Mouse (Mus musculus) limb, embryonic 11.5 days (tissue): Measurements from ENCODE around the gene Gpr18. TPM values are rescaled to one million over a fixed set of nuclear protein-coding genes. Genes with fewer than 3 reads are reported as not detected.

Experiments used
- ATAC-seq: fragments of 200-750 bp; cut with Nextera tagmentation; 2 replicates; pipeline ENCODE4 v1.8.0; 2017; ENCODE audit warnings: low read depth; ENCODE audit not compliant: insufficient number of reproducible peaks, low FRiP score, low TSS enrichment
- DNase-seq: peaks from one replicate; pipeline ENCODE4 v3.0.0-alpha.2; 2015; ENCODE audit warnings: low spot score
- H3K27ac ChIP-seq: fragments of 300-500 bp; sonication (generic); replicated peaks from 2 replicates; pipeline ENCODE4 v1.5.1; 2014; ENCODE audit warnings: low read depth, mild to moderate bottlenecking, low read length
- H3K27me3 ChIP-seq: fragments of 300-500 bp; sonication (generic); 2 replicates; pipeline ENCODE4 v1.6.1; 2014; ENCODE audit warnings: mild to moderate bottlenecking, low read length, mixed read lengths; ENCODE audit not compliant: control insufficient read depth, insufficient read depth
- H3K36me3 ChIP-seq: fragments of 300-500 bp; sonication (generic); 2 replicates; pipeline ENCODE4 v1.6.1; 2014; ENCODE audit warnings: mild to moderate bottlenecking, low read length, moderate library complexity, mixed read lengths; ENCODE audit not compliant: control insufficient read depth, insufficient read depth
- H3K4me1 ChIP-seq: fragments of 300-500 bp; sonication (generic); 2 replicates; pipeline ENCODE4 v1.6.1; 2014; ENCODE audit warnings: low read length, mixed read lengths; ENCODE audit not compliant: control insufficient read depth, insufficient read depth
- H3K4me2 ChIP-seq: fragments of 300-500 bp; sonication (generic); 2 replicates; pipeline ENCODE4 v1.6.1; 2014; ENCODE audit warnings: low read depth, mild to moderate bottlenecking, moderate library complexity; ENCODE audit not compliant: severe bottlenecking
- H3K4me3 ChIP-seq: fragments of 300-500 bp; sonication (generic); 2 replicates; pipeline ENCODE4 v1.5.1; 2014; ENCODE audit warnings: low read depth, low read length
- H3K9ac ChIP-seq: fragments of 300-500 bp; sonication (generic); 2 replicates; pipeline ENCODE4 v1.6.1; 2014; ENCODE audit warnings: mild to moderate bottlenecking, low read length
- H3K9me3 ChIP-seq: fragments of 300-500 bp; sonication (generic); 2 replicates; pipeline ENCODE4 v1.6.1; 2016; ENCODE audit warnings: low read length; ENCODE audit not compliant: control insufficient read depth
- WGBS: fragments of 180-500 bp; shearing (Covaris S2); extraction: QIAGEN DNeasy Blood & Tissue Kit; methylation state at CpG from one replicate; pipeline ENCODE4 v1.1.7; 2014; 5-methylcytosine and 5-hydroxymethylcytosine counted together
- polyA plus RNA-seq: library from polyadenylated mRNA; unstranded; fragments of >200 nt; fragmentation: Nextera tagmentation; extraction: Ambion mirVana; gene quantifications from 2 replicates; pipeline ENCODE4 v1.2.1, GENCODE M21; 2014

Gpr18 gene
- polyA plus RNA-seq, 1 experiment from 2014 or later: 0.09 TPM

GRCm38 (mm10) chr14:121939582-121939981, 24.0 kb upstream of the Gpr18 start:
- Histone ChIP-seq H3K27me3 (no peaks in the 10 kb centered on the region), H3K27ac (no peak overlapping the region), H3K4me2 (no peak overlapping the region), H3K4me3 (no peak overlapping the region), H3K9ac (no peak overlapping the region), H3K9me3 (no peaks in the 10 kb centered on the region), H3K36me3 (0 out of 2 replicates have a peak, but pooled peaks cover 3% of the 10 kb centered on the region), H3K4me1 (no peaks in the 10 kb centered on the region)
- DNase-seq (no peak), ATAC-seq (no peak)
- WGBS: 95% methylated on average over 3 of the region's 3 CpGs

GRCm38 (mm10) chr14:121938256-121939191, 22.9 kb upstream of the Gpr18 start:
- Histone ChIP-seq H3K27ac (no peak overlapping the region), H3K27me3 (no peaks in the 10 kb centered on the region), H3K36me3 (0 out of 2 replicates have a peak, but pooled peaks cover 3% of the 10 kb centered on the region), H3K9me3 (no peaks in the 10 kb centered on the region), H3K4me1 (no peaks in the 10 kb centered on the region), H3K4me2 (no peak overlapping the region), H3K9ac (no peak overlapping the region), H3K4me3 (no peak overlapping the region)
- 92% methylated on average over 11 of the region's 11 CpGs for WGBS
- DNase-seq (no peak), ATAC-seq (no peak)

- Histone ChIP-seq H3K4me2 (no peak overlapping the region), H3K27me3 (no peaks in the 10 kb centered on the region), H3K36me3 (0 out of 2 replicates have a peak, but pooled peaks cover 3% of the 10 kb centered on the region), H3K27ac (no peak overlapping the region), H3K9ac (no peak overlapping the region), H3K4me3 (no peak overlapping the region), H3K4me1 (no peaks in the 10 kb centered on the region), H3K9me3 (no peaks in the 10 kb centered on the region)
- DNase-seq: no peak
- ATAC-seq: no peak
- WGBS: 82% methylated on average over 11 of the region's 11 CpGs
Observed at GRCm38 (mm10) chr14:121937601-121938255, 22.1 kb upstream of the Gpr18 start.

GRCm38 (mm10) chr14:121936856-121937255, 21.3 kb upstream of the Gpr18 start:
- Histone ChIP-seq H3K4me3 (no peak overlapping the region), H3K27me3 (no peaks in the 10 kb centered on the region), H3K4me2 (no peak overlapping the region), H3K36me3 (0 out of 2 replicates have a peak, but pooled peaks cover 3% of the 10 kb centered on the region), H3K27ac (no peak overlapping the region), H3K9me3 (no peaks in the 10 kb centered on the region), H3K4me1 (no peaks in the 10 kb centered on the region), H3K9ac (no peak overlapping the region)
- no peak for ATAC-seq
- DNase-seq: no peak
- WGBS: 82% methylated on average over 8 of the region's 8 CpGs

GRCm38 (mm10) chr14:121936356-121936755, 20.8 kb upstream of the Gpr18 start:
- no peak overlapping the region for H3K4me2 ChIP-seq
- 93% methylated on average over 4 of the region's 4 CpGs for WGBS
- ATAC-seq (no peak), DNase-seq (no peak)
- no peaks in the 10 kb centered on the region for H3K4me1 ChIP-seq
- no peaks in the 10 kb centered on the region for H3K27me3 ChIP-seq
- no peak overlapping the region for H3K27ac ChIP-seq
- H3K4me3 ChIP-seq: no peak overlapping the region
- no peak overlapping the region for H3K9ac ChIP-seq
- H3K9me3 ChIP-seq: no peaks in the 10 kb centered on the region
- H3K36me3 ChIP-seq: 0 out of 2 replicates have a peak, but pooled peaks cover 3% of the 10 kb centered on the region

GRCm38 (mm10) chr14:121934597-121934946, 19.0 kb upstream of the Gpr18 start:
- Histone ChIP-seq H3K9me3 (no peaks in the 10 kb centered on the region), H3K27me3 (no peaks in the 10 kb centered on the region), H3K27ac (no peak overlapping the region), H3K4me1 (no peaks in the 10 kb centered on the region), H3K4me3 (no peak overlapping the region), H3K4me2 (no peak overlapping the region), H3K36me3 (0 out of 2 replicates have a peak, but pooled peaks cover 3% of the 10 kb centered on the region), H3K9ac (no peak overlapping the region)
- WGBS: 90% methylated on average over 5 of the region's 5 CpGs
- DNase-seq (no peak), ATAC-seq (no peak)

- Histone ChIP-seq H3K27me3 (no peaks in the 10 kb centered on the region), H3K36me3 (0 out of 2 replicates have a peak, but pooled peaks cover 3% of the 10 kb centered on the region), H3K4me2 (no peak overlapping the region), H3K27ac (no peak overlapping the region), H3K9me3 (no peaks in the 10 kb centered on the region), H3K4me3 (no peak overlapping the region), H3K4me1 (no peaks in the 10 kb centered on the region), H3K9ac (no peak overlapping the region)
- DNase-seq (no peak), ATAC-seq (no peak)
- 87% methylated on average over 7 of the region's 7 CpGs for WGBS
Observed at GRCm38 (mm10) chr14:121933906-121934596, 18.5 kb upstream of the Gpr18 start.

- Histone ChIP-seq H3K4me2 (no peak overlapping the region), H3K27me3 (no peaks in the 10 kb centered on the region), H3K27ac (no peak overlapping the region), H3K4me3 (no peak overlapping the region), H3K36me3 (0 out of 2 replicates have a peak, but pooled peaks cover 3% of the 10 kb centered on the region), H3K9ac (no peak overlapping the region), H3K9me3 (no peaks in the 10 kb centered on the region), H3K4me1 (no peaks in the 10 kb centered on the region)
- ATAC-seq (no peak), DNase-seq (no peak)
- WGBS: 85% methylated on average over 4 of the region's 4 CpGs
Observed at GRCm38 (mm10) chr14:121932180-121932579, 16.6 kb upstream of the Gpr18 start.
